Mouse (Mus musculus) ovary, postnatal 10 days (tissue): ENCODE data around the gene Fgd6.

Source experiments
- DNase-seq: peaks from one replicate; pipeline ENCODE4 v3.0.0; 2022; ENCODE audit warnings: low spot score

Gene Fgd6

DNA sequence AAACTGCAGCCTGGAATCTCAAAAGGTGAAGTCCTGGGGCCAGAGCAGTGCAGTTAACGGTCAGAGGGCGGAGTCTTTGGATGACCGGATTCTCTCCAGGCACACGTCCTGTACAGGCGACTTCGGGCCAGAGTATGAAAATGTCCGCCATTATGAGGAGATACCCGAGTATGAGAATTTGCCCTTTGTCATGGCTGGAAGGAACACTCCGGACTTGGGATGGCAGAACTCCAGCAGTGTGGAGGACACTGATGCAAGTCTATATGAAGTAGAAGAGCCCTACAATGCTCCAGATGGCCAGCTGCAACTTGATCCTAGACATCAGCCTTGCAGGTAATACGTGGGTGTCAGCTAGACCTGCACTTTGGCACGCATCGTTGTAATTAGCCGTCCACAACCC, 9.5 kb downstream of the Fgd6 start:
- no peak for DNase-seq

DNA sequence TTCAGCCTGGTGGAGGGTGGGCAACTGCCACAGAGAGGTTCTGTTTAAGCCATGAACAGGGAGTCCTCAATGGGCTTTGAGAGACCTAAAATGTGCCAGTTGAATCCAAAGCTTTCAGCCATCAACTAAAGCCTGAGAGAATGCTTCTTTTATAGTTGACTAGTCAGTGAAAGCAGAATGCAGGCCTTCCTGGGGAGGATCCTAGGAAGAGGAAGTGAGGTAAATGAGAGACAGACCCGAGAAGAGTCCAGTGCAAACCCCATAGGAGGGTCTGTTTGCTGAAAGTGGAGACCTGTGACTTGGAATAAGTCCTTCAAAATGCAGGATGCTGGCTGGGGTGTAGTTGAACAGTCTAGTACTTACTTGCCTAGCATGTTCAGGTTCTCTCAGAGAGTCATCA, 11.2 kb downstream of the Fgd6 start:
- DNase-seq: no peak

DNA sequence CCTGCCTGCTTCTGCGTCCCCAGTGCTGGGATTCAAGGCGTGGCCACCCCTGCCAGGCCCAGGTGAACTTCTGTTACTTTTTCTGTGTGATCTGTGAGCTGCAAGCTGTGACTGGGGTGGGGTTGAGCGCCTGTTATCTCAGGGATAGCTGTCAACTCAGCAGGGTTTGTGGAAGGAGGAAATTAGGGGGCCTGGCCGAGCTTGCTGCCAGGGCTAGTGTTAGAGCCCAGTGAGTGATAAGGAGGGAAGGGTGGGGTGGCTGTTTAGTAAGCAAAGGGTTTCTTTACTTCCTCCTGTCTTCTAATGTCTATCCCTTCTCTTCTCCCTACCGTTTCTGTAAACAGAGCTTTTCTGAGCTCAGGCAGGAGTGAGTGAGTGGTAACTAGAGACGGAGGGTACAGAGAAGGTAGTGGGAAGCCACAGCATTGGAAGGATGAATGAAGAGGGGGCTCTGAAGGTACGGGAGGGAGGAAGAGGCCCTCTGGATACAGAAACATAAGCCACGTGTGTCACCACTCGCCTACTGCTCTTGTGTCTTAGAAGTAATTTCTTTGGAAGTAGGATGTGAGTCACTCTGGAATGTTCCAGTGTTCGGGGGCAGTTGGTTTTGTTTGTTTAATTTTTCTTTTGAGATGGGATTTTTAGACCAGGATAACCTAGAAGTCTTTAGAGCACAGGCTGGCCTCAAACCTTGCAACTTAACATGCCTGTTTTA, 12.2 kb downstream of the Fgd6 start:
- no peak for DNase-seq

DNA sequence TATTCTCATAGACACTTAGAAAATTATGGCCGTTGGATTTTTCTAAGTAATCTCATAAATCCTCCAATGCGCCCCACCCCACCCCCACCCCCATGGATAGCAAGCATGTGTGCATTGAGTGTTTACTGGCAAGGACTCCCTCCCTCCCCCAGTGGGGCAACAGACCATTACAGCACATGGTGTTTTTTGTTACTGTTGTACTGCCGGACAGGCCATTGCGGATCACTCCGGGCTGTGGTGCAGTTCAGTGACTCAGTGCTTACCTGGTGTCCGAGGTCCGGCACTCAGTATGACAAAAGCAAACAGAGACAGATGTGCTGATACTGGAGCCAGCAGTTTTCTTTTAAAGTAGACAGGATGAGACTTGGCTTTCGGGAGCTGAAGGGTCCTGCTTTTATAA, 13.3 kb downstream of the Fgd6 start:
- no peak for DNase-seq

DNA sequence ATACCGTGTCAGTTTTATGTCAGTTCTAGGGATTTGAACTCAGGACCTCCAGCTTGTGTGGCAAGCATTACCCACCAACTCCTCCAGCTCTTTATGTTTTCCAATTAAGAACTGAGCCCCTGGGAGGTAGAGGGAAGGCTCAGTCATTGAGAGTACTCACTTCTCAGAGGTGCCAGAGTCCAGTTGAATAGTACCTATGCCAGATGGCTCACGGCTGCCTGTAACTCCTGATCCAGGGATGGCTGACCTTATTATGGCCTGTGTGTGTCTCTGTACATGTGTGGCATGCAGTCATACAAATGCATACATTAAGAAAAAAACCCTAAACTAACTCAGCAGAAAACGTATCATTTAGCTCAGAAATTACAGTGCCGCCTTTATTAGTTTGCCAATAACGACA, 14.9 kb downstream of the Fgd6 start:
- DNase-seq: no peak

DNA sequence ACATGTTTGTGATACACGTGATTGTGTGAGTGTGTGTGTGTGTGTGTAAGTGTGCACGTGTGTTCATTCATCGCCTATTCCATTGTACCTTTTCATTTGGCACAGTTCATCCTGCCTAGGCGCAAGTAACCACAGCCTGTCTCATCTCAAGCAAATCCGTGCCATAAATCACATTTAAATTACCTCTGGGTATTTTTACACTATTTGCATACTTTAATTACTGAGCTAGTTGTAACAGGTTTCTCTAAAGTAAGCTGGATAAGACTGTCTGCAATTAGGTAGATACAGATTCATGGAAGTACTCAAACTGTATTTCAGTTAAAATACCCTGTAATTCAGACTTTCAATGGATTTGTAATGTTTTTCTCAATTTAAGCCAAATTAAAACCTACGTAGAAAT, 20.7 kb downstream of the Fgd6 start:
- DNase-seq: no peak

DNA sequence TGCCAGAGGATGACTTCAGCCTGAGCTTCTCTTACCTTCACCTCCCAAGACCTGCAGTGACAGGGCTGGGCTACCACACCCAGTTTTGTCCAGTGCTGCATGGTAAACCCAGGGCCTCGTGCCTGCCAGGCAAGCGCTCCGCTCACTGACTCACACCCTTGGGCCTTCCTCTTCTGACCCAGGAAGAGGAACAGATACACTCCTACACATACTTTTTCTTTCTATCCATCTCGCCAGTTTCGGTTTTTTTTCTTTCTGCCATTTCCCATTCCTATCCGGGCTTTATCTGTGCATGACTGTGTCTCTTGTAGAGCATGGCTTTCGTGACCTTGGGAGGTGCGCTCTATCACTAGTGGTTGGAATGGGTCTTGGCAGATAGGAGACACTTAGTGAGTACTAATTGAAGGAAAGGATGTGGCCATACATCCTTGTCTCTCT, 23.8 kb downstream of the Fgd6 start:
- no peak for DNase-seq

DNA sequence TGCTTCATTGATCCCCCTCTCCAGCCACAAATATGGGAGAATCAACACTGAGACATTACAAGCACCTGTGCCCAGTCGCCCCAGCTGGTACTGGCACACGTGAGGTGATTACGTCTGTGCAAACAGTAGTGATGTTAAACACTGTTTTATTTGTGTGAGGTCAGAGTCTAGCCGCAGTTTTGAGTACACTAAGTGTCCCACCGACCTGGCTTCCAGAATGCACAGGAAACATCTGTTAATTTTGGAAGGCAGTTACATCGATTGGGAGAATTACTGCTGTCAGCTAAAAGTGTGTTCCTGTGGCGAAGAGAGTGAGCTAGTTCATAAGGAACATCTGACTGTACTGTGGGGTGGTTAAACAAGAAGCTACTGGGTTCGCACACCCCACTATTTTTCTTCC, 24.4 kb downstream of the Fgd6 start:
- DNase-seq: no peak

DNA sequence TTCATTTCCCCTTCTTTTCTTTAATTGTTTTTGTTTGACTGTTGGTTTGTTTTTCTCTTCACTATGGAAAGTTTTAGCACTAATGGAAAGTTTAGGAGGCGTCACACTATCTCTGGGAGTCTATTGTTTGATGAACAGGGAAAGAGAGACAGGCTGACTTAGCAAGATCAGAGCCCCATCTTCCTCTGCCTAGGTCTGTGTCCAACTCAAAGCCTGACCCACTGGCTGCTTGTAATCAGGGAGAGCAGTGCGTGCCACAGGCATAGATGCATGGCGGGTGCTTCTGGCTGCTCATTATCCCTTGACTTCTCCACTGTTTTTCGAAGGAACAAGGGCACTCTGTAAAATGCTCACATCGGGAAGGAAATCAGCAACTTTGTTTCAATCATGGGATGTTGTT, 26.6 kb downstream of the Fgd6 start:
- DNase-seq: no peak

DNA sequence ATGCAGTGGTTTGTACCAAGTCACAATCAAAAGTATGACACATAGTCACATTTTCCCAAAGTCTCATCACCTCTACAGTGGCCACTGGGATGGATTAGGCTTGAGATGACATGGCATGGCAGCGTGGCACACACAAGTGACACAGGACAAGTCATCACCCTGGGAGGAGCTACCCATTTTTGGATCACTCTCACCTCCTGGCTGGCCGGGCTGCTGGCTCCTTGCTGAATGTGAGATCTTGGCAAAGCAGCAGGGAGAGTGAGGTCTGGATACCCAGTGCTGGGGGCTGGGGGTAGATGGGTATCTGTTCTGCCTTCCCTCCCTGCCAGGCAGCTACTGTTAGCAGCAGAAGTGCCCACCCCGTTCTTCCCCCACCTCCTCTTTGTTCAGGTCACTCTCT, 31.1 kb downstream of the Fgd6 start:
- no peak for DNase-seq

DNA sequence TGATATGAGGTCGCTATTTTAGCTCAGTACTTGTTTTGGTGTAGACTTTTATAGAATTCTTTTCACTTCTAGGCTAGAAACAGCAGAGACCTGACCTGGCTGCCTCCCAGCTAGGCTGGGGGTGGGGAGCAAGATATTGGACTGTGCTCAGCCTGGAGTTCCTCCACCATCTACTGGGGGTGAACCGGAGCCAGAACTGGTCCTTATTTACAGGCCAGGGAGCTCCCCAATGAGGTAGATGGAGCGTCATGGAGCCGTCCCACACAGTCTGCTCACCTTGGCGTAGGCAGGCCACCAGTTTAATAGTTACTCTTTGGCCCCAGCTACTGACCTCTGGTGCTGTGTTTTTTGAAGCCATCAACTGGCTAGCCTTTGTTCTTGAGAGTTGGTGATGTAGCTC, 32.9 kb downstream of the Fgd6 start:
- no peak for DNase-seq

DNA sequence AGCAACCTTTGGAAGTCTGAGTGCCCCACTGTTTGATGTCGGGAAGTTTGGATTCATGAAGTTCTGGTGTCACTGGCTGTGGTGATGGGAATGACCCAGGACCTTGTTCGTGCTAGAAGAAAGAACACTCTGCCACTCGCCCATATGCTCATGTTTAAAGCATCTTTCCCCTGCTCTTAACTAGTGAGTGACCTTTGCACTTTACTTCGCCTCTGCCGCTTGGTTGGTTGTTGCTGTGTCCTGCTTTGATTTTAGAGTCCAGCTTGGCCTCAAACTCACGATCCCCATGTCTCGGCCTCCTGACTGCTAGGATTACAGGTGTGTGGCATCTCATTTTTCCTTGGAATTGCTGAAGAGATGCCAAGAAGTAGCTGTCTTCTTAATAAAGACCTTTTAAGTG, 35.8 kb downstream of the Fgd6 start:
- DNase-seq: no peak

DNA sequence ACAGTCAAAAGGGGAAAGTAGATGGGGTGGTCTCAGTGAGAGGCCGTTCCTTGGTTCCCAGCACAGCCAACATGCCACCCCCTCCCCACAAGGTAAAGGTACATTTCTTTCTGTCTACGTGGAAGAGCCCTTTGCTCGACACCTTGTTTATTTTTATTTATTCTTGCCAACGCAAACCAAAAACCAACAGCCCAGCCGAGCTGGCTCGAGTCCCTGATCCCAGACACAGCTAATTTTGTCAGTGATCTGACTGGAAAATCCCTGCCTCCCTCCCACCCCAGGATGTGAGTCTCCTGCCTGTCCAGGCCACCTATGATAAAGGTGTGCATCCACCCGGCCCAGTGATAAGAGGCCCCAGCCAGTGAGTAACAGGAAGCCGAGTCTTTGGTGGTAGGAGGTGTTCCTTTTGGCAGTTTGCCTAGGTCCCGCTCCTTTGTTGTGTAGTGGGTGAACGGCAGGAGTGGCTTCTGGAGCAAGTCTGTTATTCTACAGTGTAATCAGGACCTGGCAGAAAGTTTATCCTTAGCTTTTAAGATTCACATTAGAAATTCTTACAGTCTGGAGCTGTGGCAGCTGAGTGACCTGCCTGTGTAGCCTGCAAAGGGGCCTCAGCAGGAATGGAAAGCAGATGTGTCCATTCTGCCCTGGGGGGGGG, 36.6 kb downstream of the Fgd6 start:
- DNase-seq: peak; percentile 5

DNA sequence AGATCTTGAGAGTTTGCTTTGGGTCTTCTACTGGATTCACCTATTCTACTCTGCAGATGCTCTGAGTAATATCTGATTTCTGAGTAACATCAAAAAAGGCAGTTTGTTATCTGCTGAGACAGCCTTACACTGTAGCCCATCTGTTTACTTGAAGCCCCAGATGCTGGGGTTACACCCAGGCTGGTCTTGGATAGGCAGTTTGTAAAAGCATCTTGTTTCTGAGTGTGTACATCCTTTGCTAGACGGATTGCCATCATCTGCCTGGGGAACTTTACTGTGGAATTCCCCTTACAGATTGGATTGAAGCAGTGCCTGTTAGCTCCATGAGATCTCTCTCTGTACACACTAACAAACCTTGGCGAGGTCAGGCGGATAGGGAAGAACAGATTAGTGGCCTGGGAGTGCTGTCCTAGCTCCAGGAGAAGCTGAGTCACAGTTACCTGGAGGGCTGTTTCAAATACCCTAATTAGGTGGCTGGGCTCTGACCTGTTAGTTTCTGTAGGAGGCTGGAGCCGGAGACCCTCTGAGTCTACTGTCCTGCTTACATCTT, 37.2 kb downstream of the Fgd6 start:
- no peak for DNase-seq

DNA sequence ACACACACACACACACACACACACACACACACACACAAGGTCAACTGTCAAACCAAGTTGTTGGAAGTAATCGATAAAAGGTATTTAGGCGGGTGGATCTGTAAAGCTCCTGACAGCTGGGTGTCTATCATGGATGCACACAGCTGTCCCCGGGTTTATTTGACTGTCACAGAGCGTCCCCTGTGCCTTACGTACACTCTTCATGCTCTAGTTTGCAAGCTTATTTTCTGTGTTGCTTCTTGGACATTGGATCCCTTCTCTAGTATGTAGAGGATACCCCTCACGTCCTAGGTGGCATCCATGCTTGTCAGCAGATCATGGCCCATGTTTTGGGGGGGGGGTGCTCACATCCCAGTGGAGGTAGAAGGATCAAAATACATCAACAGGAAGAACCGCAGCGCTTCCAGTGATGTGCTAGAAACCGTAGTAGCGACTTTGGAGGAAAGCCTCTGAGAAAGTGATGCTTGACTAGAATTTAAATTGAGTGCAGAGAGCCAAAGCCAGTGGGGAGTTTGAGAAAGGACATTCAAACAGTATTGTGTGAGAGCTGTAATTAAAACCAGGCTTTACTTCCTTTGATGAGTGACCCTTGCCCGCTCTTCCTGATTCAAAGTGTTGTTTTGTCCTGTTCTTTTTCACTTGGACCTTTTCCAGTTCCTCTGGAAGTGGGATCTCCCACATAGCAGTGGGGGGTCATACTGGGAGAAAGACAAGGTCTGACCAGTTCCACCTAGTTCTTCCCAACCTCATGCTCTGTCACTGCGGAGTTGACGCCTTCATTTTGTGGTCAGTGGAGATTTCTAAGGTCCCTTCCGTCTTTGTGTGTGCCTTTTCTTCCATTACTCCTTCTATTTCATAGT, 41.4 kb downstream of the Fgd6 start:
- no peak for DNase-seq

DNA sequence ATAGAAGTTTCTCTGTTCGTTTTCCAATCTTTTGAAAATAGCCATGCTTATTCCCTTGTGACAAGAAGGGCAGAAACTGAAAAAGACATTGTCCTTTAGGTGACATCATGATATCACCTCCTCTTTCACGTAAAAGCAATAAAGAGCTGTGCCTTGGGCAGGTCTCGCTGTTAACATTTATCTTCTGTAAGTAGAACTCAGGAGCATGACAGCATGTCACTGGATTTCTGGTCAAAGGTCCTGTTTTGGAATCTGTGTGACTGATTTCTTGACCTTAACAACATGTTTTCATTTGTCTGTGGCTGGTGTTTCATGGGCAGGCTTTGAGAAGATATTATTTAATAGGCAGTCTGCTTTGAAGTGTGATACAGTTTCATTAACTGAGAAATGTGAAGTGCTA, 44.9 kb downstream of the Fgd6 start:
- no peak for DNase-seq

DNA sequence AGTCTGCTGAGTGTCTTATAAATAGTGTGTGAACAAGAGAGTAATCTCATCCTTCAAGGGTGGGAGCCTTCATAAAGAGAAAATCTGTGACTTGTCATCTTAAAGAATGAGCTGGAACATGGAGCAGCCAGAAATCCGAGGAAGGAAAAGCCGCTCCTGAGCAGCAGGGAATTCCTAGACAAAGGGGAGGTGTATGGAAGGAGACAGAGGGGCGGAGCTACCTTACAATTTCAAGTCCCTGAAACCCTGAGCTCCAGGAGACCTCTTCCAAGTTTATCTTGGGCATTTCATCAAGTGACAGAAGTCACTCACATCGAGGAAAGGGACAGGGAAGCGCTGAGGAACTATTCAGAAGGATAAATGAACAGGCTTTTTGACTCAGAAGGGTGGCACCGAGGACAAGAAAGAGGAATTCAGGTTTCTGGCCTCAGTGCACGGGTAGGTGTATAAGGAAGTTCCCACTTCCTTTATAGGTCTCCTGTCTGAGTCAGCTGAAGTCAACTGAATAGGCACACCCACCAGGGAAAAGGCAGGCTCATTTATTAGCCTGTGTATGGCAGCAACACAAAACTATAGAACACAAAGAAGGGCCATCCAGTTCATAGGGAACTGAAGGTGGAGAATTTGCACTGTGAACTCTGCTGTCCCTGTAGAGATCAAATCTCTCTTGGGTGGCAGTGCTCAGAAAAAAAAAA, 46.4 kb downstream of the Fgd6 start:
- DNase-seq: no peak

DNA sequence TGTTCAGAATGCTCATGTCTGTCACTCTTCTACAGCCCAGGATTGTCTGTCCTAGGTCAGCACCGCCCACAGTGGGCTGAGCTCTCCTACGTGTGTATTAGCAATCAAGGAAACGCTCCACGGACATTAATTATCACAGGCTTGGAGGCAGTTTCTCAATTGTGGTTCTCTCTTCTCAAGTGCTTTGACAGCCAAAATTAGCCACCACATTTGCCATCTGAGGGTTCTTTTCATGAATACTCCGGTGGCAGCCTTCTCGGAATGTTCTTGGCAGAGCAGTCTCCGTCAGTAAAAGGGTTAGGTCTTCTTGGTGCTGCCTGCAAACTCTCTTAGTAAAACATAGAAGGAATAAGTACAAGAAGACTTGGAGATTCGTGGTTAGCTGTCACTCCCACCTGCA, 50.5 kb downstream of the Fgd6 start:
- DNase-seq: no peak

DNA sequence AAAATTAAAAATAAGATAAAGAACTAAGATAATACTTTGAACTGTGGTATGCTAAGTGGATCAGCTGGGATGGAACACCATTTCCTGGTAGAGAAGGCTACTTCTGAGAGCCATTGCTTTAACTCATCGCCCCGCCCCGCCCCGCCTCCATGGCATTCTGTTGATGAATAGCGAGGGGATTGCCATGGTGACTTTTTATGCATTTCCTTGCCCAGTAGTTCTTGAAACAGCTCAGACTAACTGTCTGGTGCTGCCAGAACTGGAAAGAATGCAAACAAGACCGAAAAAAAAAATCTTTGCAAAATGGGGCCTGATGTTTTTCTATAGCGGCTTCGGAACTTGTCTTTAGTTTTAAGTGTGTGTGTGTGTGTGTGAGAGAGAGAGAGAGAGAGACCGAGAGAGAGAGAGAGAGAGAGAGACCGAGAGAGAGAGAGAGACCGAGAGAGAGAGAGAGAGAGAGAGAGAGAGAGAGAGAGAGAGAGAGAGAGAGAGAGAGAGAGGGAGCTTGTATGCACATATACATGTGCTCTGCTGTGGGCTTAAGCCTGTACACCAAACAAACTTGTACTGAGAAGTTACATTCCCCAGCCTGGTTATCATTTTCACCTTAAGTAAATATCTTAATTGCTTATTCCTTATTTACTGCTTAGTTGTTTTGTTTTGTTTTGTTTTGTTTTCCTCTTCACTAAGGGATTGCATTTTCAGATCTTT, 51.7 kb downstream of the Fgd6 start:
- no peak for DNase-seq

DNA sequence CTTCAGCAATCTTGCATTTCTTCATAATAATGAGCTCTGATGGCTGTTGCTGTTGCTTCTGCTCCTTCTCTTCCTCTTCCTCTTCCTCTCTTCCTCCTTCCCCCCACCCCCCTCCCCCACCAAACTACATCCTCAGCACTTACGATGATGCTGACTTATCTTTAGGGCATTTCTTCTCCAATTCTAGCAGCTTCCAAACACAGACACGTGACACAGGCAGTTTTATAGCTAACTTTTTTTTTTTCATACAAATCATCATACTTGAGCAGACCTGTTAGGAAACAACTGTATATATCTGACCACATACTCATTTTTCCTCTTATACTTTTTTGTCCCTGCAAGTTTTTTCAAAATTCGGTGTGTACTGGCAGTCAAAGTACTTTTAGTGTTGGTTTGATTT, 54.2 kb downstream of the Fgd6 start:
- no peak for DNase-seq

DNA sequence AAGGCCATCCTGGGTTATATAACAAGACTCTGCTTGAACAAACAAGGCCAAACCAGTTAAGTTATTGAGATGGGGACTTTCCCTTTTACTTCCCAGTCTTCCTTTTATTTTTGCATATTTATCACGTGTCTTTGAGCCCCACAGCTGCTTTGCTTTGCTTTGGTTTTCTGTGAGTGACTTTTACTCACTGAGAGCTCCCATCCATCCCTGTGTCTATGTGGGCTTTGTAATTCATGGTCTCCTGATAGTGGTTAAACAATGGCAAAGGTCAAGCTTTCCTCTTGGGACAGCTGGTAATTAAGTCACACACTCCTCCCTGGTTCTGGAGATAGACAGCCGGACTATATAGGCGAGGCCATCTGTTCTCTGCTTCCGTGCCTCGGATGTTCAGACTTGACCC, 57.7 kb downstream of the Fgd6 start:
- DNase-seq: no peak
